Mouse (Mus musculus): ENCODE results near the gene Tor1aip1. TPM values are rescaled to one million over a fixed set of nuclear protein-coding genes. Genes with fewer than 3 reads are reported as not detected.

Tor1aip1 gene
- total and polyA plus RNA-seq, 3 experiments = 13.1 to 22.9 TPM; not detected in 1

GRCm38 (mm10) chr1:156062193-156062592 lies 25.9 kb upstream of the Tor1aip1 start:
- H3K27me3 ChIP-seq (ENCODE audit: control insufficient read depth in 1 of 2, insufficient read depth in 2 of 2, low read length in 2 of 2) = no peaks in the 10 kb centered on the region
- no peak overlapping the region for H3K27ac ChIP-seq (ENCODE audit: control insufficient read depth, low read depth, low read length)
- TF ChIP-seq MAX (IDR thresholded peaks at IDR 0.05; ENCODE audit: low read length) (no peak), MAZ (IDR thresholded peaks at IDR 0.05; ENCODE audit: low read depth, low read length) (no peak), POLR2A (IDR thresholded peaks at IDR 0.05; ENCODE audit: control insufficient read depth in 1 of 2, insufficient read depth in 1 of 2, low read depth in 1 of 2, low read length in 2 of 2, poor library complexity in 1 of 2) (no peak), KAT2A (conservative IDR thresholded peaks at IDR 0.05; ENCODE audit: low read depth, low read length) (no peak), CHD1 (IDR thresholded peaks at IDR 0.05; ENCODE audit: low read depth, low read length) (no peak), ELF1 (IDR thresholded peaks at IDR 0.05; ENCODE audit: low read depth, low read length) (no peak), POLR2AphosphoS2 (IDR thresholded peaks at IDR 0.05; ENCODE audit: low read length) (no peak), RAD21 (IDR thresholded peaks at IDR 0.05; ENCODE audit: low read depth, low read length) (no peak)
- no peaks in the 10 kb centered on the region for H3K9me3 ChIP-seq (replicated peaks; ENCODE audit: insufficient read depth, low read length)
- peaks cover 0 to 5% of the 10 kb centered on the region in 2 experiments; a peak in 2 of 4 replicates for H3K4me1 ChIP-seq (ENCODE audit: control insufficient read depth in 1 of 2, insufficient read depth in 2 of 2, low read length in 2 of 2)
- H3K79me2 ChIP-seq (ENCODE audit: control insufficient read depth, insufficient read depth, low read length, poor library complexity) = no peaks in the 10 kb centered on the region
- H3K4me3 ChIP-seq (ENCODE audit: control insufficient read depth in 1 of 2, insufficient read depth in 1 of 2, low read depth in 2 of 2, low read length in 2 of 2) = no peak overlapping the region
- no peak for DNase-seq (ENCODE audit: low read depth, low spot score)
- H3K9ac ChIP-seq (ENCODE audit: control insufficient read depth, low read depth, low read length, poor library complexity, severe bottlenecking) = no peak overlapping the region
- H3K36me3 ChIP-seq (ENCODE audit: control insufficient read depth in 1 of 2, insufficient read depth in 2 of 2, low read length in 2 of 2) = peaks cover 3 to 8% of the 10 kb centered on the region in 2 experiments

- peaks cover 3 to 5% of the 10 kb centered on the region in 2 experiments; a peak in 3 of 4 replicates for H3K4me1 ChIP-seq (ENCODE audit: control insufficient read depth in 1 of 2, insufficient read depth in 2 of 2, low read length in 2 of 2)
- no peak overlapping the region for H3K9ac ChIP-seq (ENCODE audit: control insufficient read depth, low read depth, low read length, poor library complexity, severe bottlenecking)
- no peak overlapping the region for H3K27ac ChIP-seq (ENCODE audit: control insufficient read depth, low read depth, low read length)
- no peak for DNase-seq (ENCODE audit: low read depth, low spot score)
- H3K27me3 ChIP-seq (ENCODE audit: control insufficient read depth in 1 of 2, insufficient read depth in 2 of 2, low read length in 2 of 2) = no peaks in the 10 kb centered on the region
- H3K4me3 ChIP-seq (ENCODE audit: control insufficient read depth in 1 of 2, insufficient read depth in 1 of 2, low read depth in 2 of 2, low read length in 2 of 2) = no peak overlapping the region
- H3K79me2 ChIP-seq (ENCODE audit: control insufficient read depth, insufficient read depth, low read length, poor library complexity) = no peaks in the 10 kb centered on the region
- H3K36me3 ChIP-seq (ENCODE audit: control insufficient read depth in 1 of 2, insufficient read depth in 2 of 2, low read length in 2 of 2) = peaks cover 3 to 8% of the 10 kb centered on the region in 2 experiments
- TF ChIP-seq GATA1 (IDR thresholded peaks at IDR 0.05; ENCODE audit: low read depth, low read length) (no peak), MAX (IDR thresholded peaks at IDR 0.05; ENCODE audit: low read length) (no peak), BHLHE40 (IDR thresholded peaks at IDR 0.05; ENCODE audit: borderline replicate concordance, low read depth, low read length) (no peak), ZNF384 (IDR thresholded peaks at IDR 0.05; ENCODE audit: low read depth, low read length) (no peak), SMC3 (IDR thresholded peaks at IDR 0.05; ENCODE audit: low read depth, low read length) (no peak), SIN3A (IDR thresholded peaks at IDR 0.05; ENCODE audit: low read length) (no peak), GABPA (IDR thresholded peaks at IDR 0.05; ENCODE audit: low read depth, low read length) (no peak)
- no peaks in the 10 kb centered on the region for H3K9me3 ChIP-seq (replicated peaks; ENCODE audit: insufficient read depth, low read length)
These were observed 21.9 kb upstream of the Tor1aip1 start for GRCm38 (mm10) chr1:156058207-156058606.

- H3K36me3 ChIP-seq (ENCODE audit: control insufficient read depth in 1 of 2, insufficient read depth in 2 of 2, low read length in 2 of 2) = peaks cover 12 to 36% of the 10 kb centered on the region in 2 experiments
- peaks cover 35% of the 10 kb centered on the region for H3K79me2 ChIP-seq (ENCODE audit: control insufficient read depth, insufficient read depth, low read length, poor library complexity)
- peaks cover 5 to 6% of the 10 kb centered on the region in 2 experiments; a peak in 3 of 4 replicates for H3K4me1 ChIP-seq (ENCODE audit: control insufficient read depth in 1 of 2, insufficient read depth in 2 of 2, low read length in 2 of 2)
- H3K27me3 ChIP-seq (ENCODE audit: control insufficient read depth in 1 of 2, insufficient read depth in 2 of 2, low read length in 2 of 2) = no peaks in the 10 kb centered on the region
- H3K9me3 ChIP-seq (replicated peaks; ENCODE audit: insufficient read depth, low read length) = no peaks in the 10 kb centered on the region
- H3K4me3 ChIP-seq (ENCODE audit: control insufficient read depth in 1 of 2, insufficient read depth in 1 of 2, low read depth in 2 of 2, low read length in 2 of 2) = no peak overlapping the region
- DNase-seq (ENCODE audit: low read depth, low spot score) = no peak
- no peak overlapping the region for H3K9ac ChIP-seq (ENCODE audit: control insufficient read depth, low read depth, low read length, poor library complexity, severe bottlenecking)
- TF ChIP-seq ZC3H11A (IDR thresholded peaks at IDR 0.05; ENCODE audit: low read depth, low read length) (no peak), E2F4 (IDR thresholded peaks at IDR 0.05; ENCODE audit: borderline replicate concordance, low read depth, low read length) (no peak), MAFK (IDR thresholded peaks at IDR 0.05; ENCODE audit: borderline replicate concordance, low read depth, low read length) (no peak), ZKSCAN1 (IDR thresholded peaks at IDR 0.05; ENCODE audit: low read depth, low read length) (no peak), MXI1 (IDR thresholded peaks at IDR 0.05; ENCODE audit: low read depth, low read length) (no peak), USF1 (IDR thresholded peaks at IDR 0.05; ENCODE audit: low read depth, low read length) (no peak), NRF1 (IDR thresholded peaks at IDR 0.05; ENCODE audit: insufficient read depth, low read depth, low read length, poor library complexity, severe bottlenecking) (no peak), TBP (IDR thresholded peaks at IDR 0.05; ENCODE audit: low read depth, low read length) (no peak), TCF12 (IDR thresholded peaks at IDR 0.05; ENCODE audit: low read depth, low read length) (no peak), CTCF (IDR thresholded peaks at IDR 0.05 in 2 of 3, conservative IDR thresholded peaks at IDR 0.05 in 1 of 3; ENCODE audit: control insufficient read depth in 1 of 3, insufficient read depth in 1 of 3, low read depth in 2 of 3, low read length in 3 of 3, poor library complexity in 1 of 3, severe bottlenecking in 1 of 3) (no peak), SIN3A (IDR thresholded peaks at IDR 0.05; ENCODE audit: low read length) (no peak), POLR2AphosphoS2 (IDR thresholded peaks at IDR 0.05; ENCODE audit: low read length) (no peak), ELF1 (IDR thresholded peaks at IDR 0.05; ENCODE audit: low read depth, low read length) (no peak), JUND (IDR thresholded peaks at IDR 0.05; ENCODE audit: low read depth, low read length) (no peak)
- no peak overlapping the region for H3K27ac ChIP-seq (ENCODE audit: control insufficient read depth, low read depth, low read length)
These were observed 10.4 kb upstream of the Tor1aip1 start for GRCm38 (mm10) chr1:156046688-156047087.
